Mouse (Mus musculus): ENCODE results near the gene Sh3bgrl2.

GRCm38 (mm10) chr9:83634703-83635102 is 86.6 kb downstream of the Sh3bgrl2 start:
- no peak for TF ChIP-seq CTCF (IDR thresholded peaks at IDR 0.05 in 2 of 3, conservative IDR thresholded peaks at IDR 0.05 in 1 of 3; ENCODE audit: control insufficient read depth in 1 of 3, insufficient read depth in 1 of 3, low read depth in 2 of 3, low read length in 3 of 3, poor library complexity in 1 of 3, severe bottlenecking in 1 of 3)
- no peak for TF ChIP-seq ZNF384 (IDR thresholded peaks at IDR 0.05; ENCODE audit: low read depth, low read length)
- TF ChIP-seq ZMIZ1 (IDR thresholded peaks at IDR 0.05; ENCODE audit: low read depth, low read length): no peak
- TF ChIP-seq GATA1 (IDR thresholded peaks at IDR 0.05; ENCODE audit: low read depth, low read length): no peak
- no peak for TF ChIP-seq ZKSCAN1 (IDR thresholded peaks at IDR 0.05; ENCODE audit: low read depth, low read length)
- no peak for TF ChIP-seq UBTF (IDR thresholded peaks at IDR 0.05; ENCODE audit: borderline replicate concordance, insufficient read depth, low read depth, low read length)
- TF ChIP-seq POLR2A (IDR thresholded peaks at IDR 0.05; ENCODE audit: control insufficient read depth in 1 of 2, insufficient read depth in 1 of 2, low read depth in 1 of 2, low read length in 2 of 2, poor library complexity in 1 of 2): no peak
- TF ChIP-seq MAZ (IDR thresholded peaks at IDR 0.05; ENCODE audit: low read depth, low read length): no peak

Data from MEL (cell line).